Mouse (Mus musculus) kidney, postnatal 25 days (tissue): Measurements from ENCODE around the gene Phkg2.
A peak's percentile ranks its signal among the peaks of the same experiment; 100 is the strongest.

ENCODE experiments used
- DNase-seq, 2 experiments: peaks; one replicate each; pipeline ENCODE4 v3.0.0; 2021; ENCODE audit warnings: mixed read lengths in 2 of 2

Gene Phkg2

DNA sequence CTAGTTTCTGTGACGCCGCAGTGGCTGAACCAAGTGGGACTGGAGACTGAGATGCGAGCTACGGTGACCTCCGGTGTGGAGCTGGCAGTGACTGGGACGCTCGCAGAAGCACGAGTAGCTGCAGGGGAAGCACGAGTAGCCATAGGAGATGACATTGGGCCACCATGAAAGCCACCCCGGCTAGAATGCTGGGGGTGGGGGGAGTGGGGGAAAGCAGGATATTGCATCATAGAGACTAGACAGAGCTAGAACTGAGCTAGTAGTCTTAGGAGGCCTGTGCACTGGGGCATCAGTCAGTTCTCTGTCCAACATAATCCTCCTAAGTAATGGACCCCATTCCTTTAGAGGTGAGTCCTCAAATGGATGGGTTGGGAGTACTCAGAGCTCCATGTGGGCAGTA lies 31.1 kb downstream of the Phkg2 start:
- DNase-seq = no peak

GRCm38 (mm10) chr7:127607150-127607549 lies 34.0 kb downstream of the Phkg2 start:
- DNase-seq = no peak

DNA sequence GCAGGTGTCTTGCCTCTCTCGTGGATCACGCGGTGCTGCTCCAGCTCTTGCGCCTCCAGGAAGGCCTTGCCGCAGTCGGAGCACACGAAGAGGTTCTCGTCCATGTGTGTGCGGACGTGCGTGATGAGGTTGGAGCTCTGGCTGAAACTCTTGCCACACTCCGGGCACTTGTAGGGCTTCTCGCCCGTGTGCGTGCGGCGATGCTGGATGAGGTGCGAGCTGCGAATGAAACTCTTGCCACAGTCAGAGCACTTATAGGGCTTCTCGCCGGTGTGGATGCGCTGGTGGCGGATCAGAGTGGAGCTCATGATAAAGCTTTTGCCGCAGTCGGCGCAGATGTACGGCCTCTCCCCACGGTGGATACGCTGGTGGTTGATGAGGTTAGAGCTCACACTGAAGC lies 37.9 kb downstream of the Phkg2 start:
- DNase-seq = no peak

DNA sequence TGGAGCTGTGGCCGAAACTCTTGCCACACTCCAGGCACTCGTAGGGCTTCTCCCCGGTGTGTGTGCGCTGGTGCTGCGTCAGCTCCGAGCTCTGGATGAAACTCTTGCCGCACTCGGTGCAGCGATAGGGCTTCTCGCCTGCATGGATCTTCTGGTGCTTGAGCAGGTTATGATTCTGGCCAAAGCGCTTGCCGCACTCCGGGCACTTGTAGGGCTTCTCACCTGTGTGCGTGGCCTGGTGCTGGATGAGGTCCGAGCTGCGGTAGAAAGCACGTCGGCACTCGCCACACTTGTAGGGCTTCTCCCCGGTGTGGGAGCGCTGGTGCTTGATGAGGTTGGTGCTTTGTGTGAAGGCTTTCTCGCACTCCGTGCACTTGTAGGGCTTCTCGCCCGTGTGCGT lies 38.4 kb downstream of the Phkg2 start:
- DNase-seq = no peak

DNA sequence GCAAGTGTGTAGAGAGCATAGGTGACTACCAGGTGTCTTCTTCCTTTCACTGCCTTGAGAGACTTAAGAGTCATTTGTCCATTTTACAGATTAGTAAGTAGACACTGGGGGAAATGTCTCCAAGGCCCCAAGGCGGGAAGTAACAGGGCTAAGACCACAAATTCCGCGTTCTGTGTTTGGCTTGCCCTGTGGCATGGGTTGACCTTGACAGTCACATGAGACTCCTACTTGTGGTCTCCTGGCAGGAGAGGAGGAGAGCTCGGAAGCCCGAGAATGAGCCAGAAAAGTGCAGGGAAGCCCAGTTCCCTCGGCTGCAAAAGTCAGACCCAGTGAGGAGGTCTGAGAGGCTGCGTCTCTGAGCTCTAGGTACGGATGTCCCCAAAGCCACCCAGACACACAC lies 40.4 kb downstream of the Phkg2 start:
- peak; percentile 40 to 65 for DNase-seq

- peak in 1 of 2 experiments; percentile 46 for DNase-seq
These were observed 41.0 kb downstream of the Phkg2 start for GRCm38 (mm10) chr7:127614091-127614490.

DNA sequence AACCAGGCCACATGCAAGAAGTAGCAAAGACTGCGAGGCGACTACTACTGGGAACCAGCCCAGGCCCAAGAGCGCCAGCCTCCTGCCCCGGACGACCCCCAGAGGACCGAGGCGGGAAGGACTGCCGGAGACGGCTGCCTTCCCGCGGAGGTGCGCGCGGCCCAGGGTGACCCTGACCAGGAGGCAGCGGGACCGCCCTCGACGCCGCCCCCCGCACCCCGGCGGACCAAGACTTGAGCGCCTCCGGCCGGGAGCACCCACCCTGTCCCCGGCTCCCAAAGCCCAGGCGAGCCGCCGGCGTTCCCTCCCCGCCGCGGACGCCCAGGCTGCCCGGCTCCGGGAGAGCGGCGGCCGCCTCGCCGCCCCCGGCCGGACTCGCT lies 41.4 kb downstream of the Phkg2 start:
- DNase-seq = peak; percentile 71 to 90

GRCm38 (mm10) chr7:127614891-127615843 lies 42.0 kb downstream of the Phkg2 start, which contains the start of gene Zfp629:
Gene Zfp629, minus strand, starts transcription at chr7:127615797.
- DNase-seq = peak; percentile 76 to 87

GRCm38 (mm10) chr7:127616336-127616735 lies 43.2 kb downstream of the Phkg2 start:
- DNase-seq = peak in 1 of 2 experiments; percentile 37

- DNase-seq = no peak
These were observed 43.7 kb downstream of the Phkg2 start for GRCm38 (mm10) chr7:127616881-127617280.

GRCm38 (mm10) chr7:127617962-127618361 lies 44.8 kb downstream of the Phkg2 start:
- peak in 1 of 2 experiments; percentile 29 for DNase-seq

DNA sequence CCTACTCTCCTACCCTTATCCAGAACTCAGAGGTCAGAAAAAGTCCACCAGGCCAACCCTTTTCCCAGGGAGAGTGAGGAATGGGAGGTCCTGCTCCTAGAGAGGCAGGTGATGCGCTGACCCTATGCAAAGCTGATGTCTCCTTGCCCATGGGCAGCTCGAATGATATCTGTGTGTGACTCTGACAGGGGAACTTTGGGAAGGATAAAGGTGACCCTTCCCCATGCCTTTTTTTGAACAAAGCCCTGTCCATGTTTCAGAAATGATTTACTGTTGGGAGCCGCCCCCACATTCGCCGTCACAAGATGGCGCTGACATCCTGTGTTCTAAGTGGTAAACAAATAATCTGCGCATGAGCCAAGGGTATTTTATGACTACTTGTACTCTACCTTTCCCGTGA lies 45.3 kb downstream of the Phkg2 start:
- DNase-seq = peak in 1 of 2 experiments; percentile 27

- DNase-seq = no peak
These were observed 52.9 kb downstream of the Phkg2 start for GRCm38 (mm10) chr7:127626039-127626438.

GRCm38 (mm10) chr7:127626471-127626870 lies 53.3 kb downstream of the Phkg2 start:
- no peak for DNase-seq

- DNase-seq = no peak
These were observed 55.5 kb downstream of the Phkg2 start for GRCm38 (mm10) chr7:127628646-127629045.

GRCm38 (mm10) chr7:127631416-127631815 lies 58.3 kb downstream of the Phkg2 start:
- DNase-seq = no peak
